Mouse (Mus musculus): ENCODE results near the gene Tsku.
A peak's percentile ranks its signal among the peaks of the same experiment; 100 is the strongest.

Tsku gene

GRCm38 (mm10) chr7:98329651-98330374 lies 31.3 kb downstream of the Tsku start:
- no peak for DNase-seq (ENCODE audit: low spot score in 2 of 2)

- DNase-seq (ENCODE audit: low spot score in 2 of 2), result no peak
These were observed 32.8 kb downstream of the Tsku start for GRCm38 (mm10) chr7:98328311-98328710.

GRCm38 (mm10) chr7:98326051-98326450 lies 35.1 kb downstream of the Tsku start:
- DNase-seq (ENCODE audit: low spot score in 2 of 2), result no peak

GRCm38 (mm10) chr7:98324228-98324627 lies 36.9 kb downstream of the Tsku start:
- peak in 1 of 2 experiments; percentile 52 for DNase-seq (ENCODE audit: low spot score in 2 of 2)

- DNase-seq (ENCODE audit: low spot score in 2 of 2), result no peak
These were observed 37.7 kb downstream of the Tsku start for GRCm38 (mm10) chr7:98323288-98324019.

GRCm38 (mm10) chr7:98322415-98322814 lies 38.7 kb downstream of the Tsku start:
- no peak for DNase-seq (ENCODE audit: low spot score in 2 of 2)

- no peak for DNase-seq (ENCODE audit: low spot score in 2 of 2)
These were observed 40.0 kb downstream of the Tsku start, which contains the start of gene Acer3 for GRCm38 (mm10) chr7:98321083-98321482. Acer3 (minus strand) TSS chr7:98321208.

- no peak for DNase-seq (ENCODE audit: low spot score in 2 of 2)
These were observed 41.0 kb downstream of the Tsku start for GRCm38 (mm10) chr7:98320006-98320556.

- DNase-seq (ENCODE audit: low spot score in 2 of 2), result no peak
These were observed 44.6 kb downstream of the Tsku start for GRCm38 (mm10) chr7:98316568-98316967.

- DNase-seq (ENCODE audit: low spot score in 2 of 2), result no peak
These were observed 46.0 kb downstream of the Tsku start for GRCm38 (mm10) chr7:98315087-98315486.

- DNase-seq (ENCODE audit: low spot score in 2 of 2), result peak in 1 of 2 experiments; percentile 56
These were observed 48.8 kb downstream of the Tsku start for GRCm38 (mm10) chr7:98312185-98312920.

- DNase-seq (ENCODE audit: low spot score in 2 of 2), result no peak
These were observed 50.9 kb downstream of the Tsku start for GRCm38 (mm10) chr7:98310266-98310665.

GRCm38 (mm10) chr7:98309219-98310030 lies 51.7 kb downstream of the Tsku start:
- peak; percentile 92 to 93 for DNase-seq (ENCODE audit: low spot score in 2 of 2)

- peak in 1 of 2 experiments; percentile 36 for DNase-seq (ENCODE audit: low spot score in 2 of 2)
These were observed 52.4 kb downstream of the Tsku start for GRCm38 (mm10) chr7:98308607-98309218.

- DNase-seq (ENCODE audit: low spot score in 2 of 2), result no peak
These were observed 53.1 kb downstream of the Tsku start for GRCm38 (mm10) chr7:98307921-98308606.

GRCm38 (mm10) chr7:98307411-98307810 lies 53.7 kb downstream of the Tsku start:
- no peak for DNase-seq (ENCODE audit: low spot score in 2 of 2)
